In genomic region chr4:99653216-99653607, GRCm38 (mm10) we compare ENCODE assay signal across 15 mouse cellular contexts. TPM values are rescaled to one million over a fixed set of nuclear protein-coding genes. Genes with fewer than 3 reads are reported as not detected.
A peak's percentile ranks its signal among the peaks of the same experiment; 100 is the strongest.
DNase-seq lines count a peak whose midpoint lies in the region; ATAC-seq and TF ChIP-seq lines count a peak whose summit lies in the region.
"Had no signal": no experiment of that assay in that cellular context is flagged by ENCODE, and none has a peak within 500 bp of the region (broad histone marks: within the 10 kb centered on the region; RNA-seq: fewer than 3 reads in every experiment).

No protein-coding gene starts in this region.

- H3K4me3 ChIP-seq in forebrain, embryonic 12.5 days (replicated peaks): 0 out of 2 replicates have a peak overlapping the region, but pooled peaks have one; percentile 1
- H3K4me3 ChIP-seq in forebrain, embryonic 13.5 days: no peak overlapping the region
- H3K4me3 ChIP-seq in liver, embryonic 11.5 days (ENCODE audit: low read depth, low read length): no peak overlapping the region
- H3K4me3 ChIP-seq in liver, embryonic 12.5 days: no peak overlapping the region
- peak overlapping the region; percentile 20 for H3K4me3 ChIP-seq in ES-Bruce4 (ENCODE audit: low read depth, low read length)
- H3K4me3 ChIP-seq in hindbrain, embryonic 12.5 days: peak overlapping the region; percentile 14
- H3K4me3 ChIP-seq: erythroblast, embryonic 14.5 days had no signal

- H3K27ac ChIP-seq in forebrain, embryonic 12.5 days: no peak overlapping the region
- no peak overlapping the region for H3K27ac ChIP-seq in forebrain, embryonic 13.5 days
- no peak overlapping the region for H3K27ac ChIP-seq in liver, embryonic 11.5 days (ENCODE audit: low read depth, low read length)
- no peak overlapping the region for H3K27ac ChIP-seq in liver, embryonic 12.5 days
- H3K27ac ChIP-seq in ES-Bruce4 (ENCODE audit: insufficient read depth, low read length): no peak overlapping the region
- H3K27ac ChIP-seq in hindbrain, embryonic 12.5 days: no peak overlapping the region

- ATAC-seq in forebrain, embryonic 12.5 days (ENCODE audit: low FRiP score): no peak
- ATAC-seq in forebrain, embryonic 13.5 days: no peak
- no peak for ATAC-seq in liver, embryonic 11.5 days (replicated peaks; ENCODE audit: low FRiP score)
- no peak for ATAC-seq in liver, embryonic 12.5 days
- 0 out of 2 replicates have a peak, but pooled peaks have one; percentile 21 for ATAC-seq in hindbrain, embryonic 12.5 days (ENCODE audit: low FRiP score)
- ATAC-seq: inflammation-experienced regulatory T-cells, adult 6 months had no signal

- TF ChIP-seq CTCF in ES-Bruce4 (IDR thresholded peaks at IDR 0.05; ENCODE audit: low read depth, low read length): no peak

- no peak overlapping the region for H3K9ac ChIP-seq in forebrain, embryonic 12.5 days
- no peak overlapping the region for H3K9ac ChIP-seq in forebrain, embryonic 13.5 days
- no peak overlapping the region for H3K9ac ChIP-seq in liver, embryonic 11.5 days (ENCODE audit: low read depth, low read length)
- no peak overlapping the region for H3K9ac ChIP-seq in liver, embryonic 12.5 days
- peak overlapping the region; percentile 59 for H3K9ac ChIP-seq in ES-Bruce4 (ENCODE audit: low read depth, poor library complexity, severe bottlenecking)
- H3K9ac ChIP-seq in hindbrain, embryonic 12.5 days: 0 out of 2 replicates have a peak overlapping the region, but pooled peaks have one; percentile 5

- H3K4me1 ChIP-seq in forebrain, embryonic 12.5 days: peaks cover 39% of the 10 kb centered on the region
- peaks cover 37% of the 10 kb centered on the region for H3K4me1 ChIP-seq in forebrain, embryonic 13.5 days
- peaks cover 5% of the 10 kb centered on the region; the same call in 1 of the 2 replicates for H3K4me1 ChIP-seq in liver, embryonic 11.5 days (replicated peaks; ENCODE audit: control insufficient read depth, insufficient read depth, low read length)
- peaks cover 21% of the 10 kb centered on the region for H3K4me1 ChIP-seq in liver, embryonic 12.5 days
- H3K4me1 ChIP-seq in ES-Bruce4 (ENCODE audit: control insufficient read depth, insufficient read depth, low read length): no peaks in the 10 kb centered on the region
- peaks cover 28% of the 10 kb centered on the region for H3K4me1 ChIP-seq in hindbrain, embryonic 12.5 days

- no peak for TF ChIP-seq EP300 in ES-Bruce4 (IDR thresholded peaks at IDR 0.05; ENCODE audit: insufficient read depth, low read depth, low read length)

- DNase-seq in liver, embryonic 11.5 days (ENCODE audit: low spot score): peak; percentile 43
- DNase-seq in gastrocnemius, adult 8-10 months (ENCODE audit: low spot score in 2 of 2): no peak
- no peak for DNase-seq in layer of hippocampus, adult 18-20 months (ENCODE audit: low spot score in 2 of 2)
- DNase-seq: adrenal gland, adult 8-10 months; B cell, adult 2 months; gastrocnemius, postnatal 36 days; layer of hippocampus, adult 9-11 months had no signal

- H3K9me3 ChIP-seq in forebrain, embryonic 12.5 days: no peaks in the 10 kb centered on the region
- H3K9me3 ChIP-seq in forebrain, embryonic 13.5 days (replicated peaks): no peaks in the 10 kb centered on the region
- H3K9me3 ChIP-seq in liver, embryonic 11.5 days (ENCODE audit: control insufficient read depth, low read length): no peaks in the 10 kb centered on the region
- H3K9me3 ChIP-seq in liver, embryonic 12.5 days (replicated peaks): no peaks in the 10 kb centered on the region
- no peaks in the 10 kb centered on the region for H3K9me3 ChIP-seq in ES-Bruce4 (replicated peaks; ENCODE audit: control insufficient read depth, insufficient read depth, low read length, poor library complexity, severe bottlenecking)
- no peaks in the 10 kb centered on the region for H3K9me3 ChIP-seq in hindbrain, embryonic 12.5 days (replicated peaks)

- no peak for TF ChIP-seq POLR2A in ES-Bruce4 (IDR thresholded peaks at IDR 0.05; ENCODE audit: insufficient read depth, low read length)

- no peaks in the 10 kb centered on the region for H3K36me3 ChIP-seq in forebrain, embryonic 12.5 days (replicated peaks)
- H3K36me3 ChIP-seq in forebrain, embryonic 13.5 days (ENCODE audit: poor library complexity, severe bottlenecking): no peaks in the 10 kb centered on the region
- H3K36me3 ChIP-seq in liver, embryonic 11.5 days (ENCODE audit: control insufficient read depth, insufficient read depth, low read length): no peaks in the 10 kb centered on the region
- no peaks in the 10 kb centered on the region for H3K36me3 ChIP-seq in liver, embryonic 12.5 days
- H3K36me3 ChIP-seq in ES-Bruce4 (ENCODE audit: control insufficient read depth, insufficient read depth, low read length, poor library complexity, severe bottlenecking): no peaks in the 10 kb centered on the region
- no peaks in the 10 kb centered on the region for H3K36me3 ChIP-seq in hindbrain, embryonic 12.5 days

- H3K27me3 ChIP-seq in forebrain, embryonic 12.5 days: peaks cover 97% of the 10 kb centered on the region
- H3K27me3 ChIP-seq in forebrain, embryonic 13.5 days: peaks cover 100% of the 10 kb centered on the region
- peaks cover 100% of the 10 kb centered on the region for H3K27me3 ChIP-seq in liver, embryonic 11.5 days (replicated peaks; ENCODE audit: control insufficient read depth, insufficient read depth, low read length)
- H3K27me3 ChIP-seq in liver, embryonic 12.5 days (replicated peaks): peaks cover 100% of the 10 kb centered on the region
- H3K27me3 ChIP-seq in ES-Bruce4 (ENCODE audit: control insufficient read depth, insufficient read depth, low read length, poor library complexity, severe bottlenecking): peaks cover 33% of the 10 kb centered on the region
- peaks cover 92% of the 10 kb centered on the region for H3K27me3 ChIP-seq in hindbrain, embryonic 12.5 days

- WGBS in forebrain, embryonic 12.5 days: under 1% methylated on average over 25 of the region's 25 CpGs
- under 1% methylated on average over 25 of the region's 25 CpGs for WGBS in forebrain, embryonic 13.5 days
- WGBS in liver, embryonic 11.5 days: 3% methylated on average over 25 of the region's 25 CpGs
- WGBS in liver, embryonic 12.5 days (ENCODE audit: insufficient replicate concordance): 2% methylated on average over 25 of the region's 25 CpGs
- 1% methylated on average over 25 of the region's 25 CpGs for WGBS in hindbrain, embryonic 12.5 days

- no peak overlapping the region for H3K4me2 ChIP-seq in forebrain, embryonic 12.5 days
- no peak overlapping the region for H3K4me2 ChIP-seq in forebrain, embryonic 13.5 days
- H3K4me2 ChIP-seq in liver, embryonic 11.5 days: no peak overlapping the region
- no peak overlapping the region for H3K4me2 ChIP-seq in liver, embryonic 12.5 days
- peak overlapping the region; percentile 22 for H3K4me2 ChIP-seq in hindbrain, embryonic 12.5 days (replicated peaks)

RNA-seq across cellular contexts. Expression of gene Foxd3, which starts 2.9 kb away (rescaled TPM):
- 0.08 and 0.13 TPM in 2 replicates for polyA plus RNA-seq in forebrain, embryonic 12.5 days (2016; fragmentation: Nextera tagmentation; extraction: Ambion mirVana)
- not detected in 2 replicates for polyA plus RNA-seq in forebrain, embryonic 13.5 days (2015; fragmentation: Nextera tagmentation; extraction: Ambion mirVana)
- 0.07 and 0.10 TPM in 2 replicates for polyA plus RNA-seq in liver, embryonic 11.5 days (2014; fragmentation: Nextera tagmentation; extraction: Ambion mirVana)
- 0.10 TPM in 1 of 2 replicates, not detected in the other for polyA plus RNA-seq in liver, embryonic 12.5 days (2016; fragmentation: Nextera tagmentation; extraction: Ambion mirVana)
- 1.3 and 2.4 TPM in 2 replicates for polyA plus RNA-seq in ES-Bruce4 (2011; ENCODE audit: insufficient read depth, insufficient read length, low read depth, missing spikeins)
- polyA plus RNA-seq in hindbrain, embryonic 12.5 days (2016; fragmentation: Nextera tagmentation; extraction: Ambion mirVana): 4.4 and 5.1 TPM in 2 replicates
- total RNA-seq in gastrocnemius, adult 8-10 months (2022): 1 to 10 TPM in 3 of 4 experiments, under 1 TPM in 1; 0.79 to 1.5 (median 1.2) TPM
- not detected for total RNA-seq in layer of hippocampus, adult 18-20 months (2021)
- total RNA-seq: liver, adult 2 months had no signal
- polyA plus RNA-seq: erythroblast, embryonic 14.5 days; inflammation-experienced regulatory T-cells, adult 6 months; liver, adult 2 months had no signal

Comparison
In these comparisons a context has a peak if more than half of its experiments do, and no peak if none do; other contexts are left out.
1. H3K4me3 ChIP-seq: peak in forebrain, embryonic 12.5 days (single experiment), ES-Bruce4 (single experiment) and hindbrain, embryonic 12.5 days (single experiment); none in forebrain, embryonic 13.5 days (single experiment), liver, embryonic 11.5 days (single experiment) and liver, embryonic 12.5 days (single experiment).
2. H3K9ac ChIP-seq: peak in ES-Bruce4 (single experiment) and hindbrain, embryonic 12.5 days (single experiment); none in forebrain, embryonic 12.5 days (single experiment), forebrain, embryonic 13.5 days (single experiment), liver, embryonic 11.5 days (single experiment) and liver, embryonic 12.5 days (single experiment).